Mouse (Mus musculus): ENCODE results near the gene Zfp512b.

Zfp512b gene

GRCm38 (mm10) chr2:181572921-181573920, 19.4 kb downstream of the Zfp512b start:
- no peak for DNase-seq (ENCODE audit: low read depth, low spot score)

GRCm38 (mm10) chr2:181571941-181572670, 20.5 kb downstream of the Zfp512b start:
- no peak for DNase-seq (ENCODE audit: low read depth, low spot score)

- no peak for DNase-seq (ENCODE audit: low read depth, low spot score)
These were observed 21.5 kb downstream of the Zfp512b start for GRCm38 (mm10) chr2:181570921-181571595.

- DNase-seq (ENCODE audit: low read depth, low spot score) = no peak
These were observed 22.2 kb downstream of the Zfp512b start for GRCm38 (mm10) chr2:181570375-181570774.

- no peak for DNase-seq (ENCODE audit: low read depth, low spot score)
These were observed 22.7 kb downstream of the Zfp512b start for GRCm38 (mm10) chr2:181569856-181570255.

DNA sequence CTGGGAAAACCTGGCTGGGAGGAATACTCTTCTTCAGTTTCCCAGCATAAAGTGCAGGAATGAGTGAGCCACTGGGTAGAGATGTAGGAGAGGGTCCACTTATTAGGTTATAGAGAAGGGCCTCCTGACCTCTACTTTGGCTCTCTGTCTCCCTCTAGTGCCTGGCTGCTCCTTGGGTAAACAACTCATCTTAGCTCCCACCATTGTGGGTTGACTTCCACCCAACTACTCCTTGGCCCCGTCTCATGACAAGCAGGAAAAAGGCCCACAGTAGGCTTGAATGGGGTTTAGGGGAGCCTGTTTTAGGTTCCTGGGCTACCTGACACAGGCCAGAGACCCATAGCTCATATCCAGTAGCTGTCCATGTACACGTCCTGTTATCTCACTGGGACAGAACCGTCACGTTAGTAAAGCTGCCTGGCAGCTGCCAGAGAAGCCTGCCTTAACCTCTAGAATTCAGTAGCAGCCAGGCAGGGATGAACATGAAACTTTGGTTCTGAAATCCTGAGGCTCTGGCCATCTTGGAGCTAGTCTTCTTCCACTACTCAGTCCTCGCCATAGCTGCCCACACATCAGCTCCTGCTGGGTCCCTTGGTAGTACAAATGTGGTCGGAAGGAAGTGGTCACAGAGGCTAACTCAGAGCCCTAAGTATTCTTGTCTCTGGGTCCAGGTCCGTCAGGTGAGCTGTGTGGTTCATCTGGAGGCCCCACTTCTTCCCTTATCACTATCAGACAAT, 24.2 kb downstream of the Zfp512b start:
- peak; percentile 59 for DNase-seq (ENCODE audit: low read depth, low spot score)

- DNase-seq (ENCODE audit: low read depth, low spot score) = no peak
These were observed 25.3 kb downstream of the Zfp512b start for GRCm38 (mm10) chr2:181567338-181567737.

DNA sequence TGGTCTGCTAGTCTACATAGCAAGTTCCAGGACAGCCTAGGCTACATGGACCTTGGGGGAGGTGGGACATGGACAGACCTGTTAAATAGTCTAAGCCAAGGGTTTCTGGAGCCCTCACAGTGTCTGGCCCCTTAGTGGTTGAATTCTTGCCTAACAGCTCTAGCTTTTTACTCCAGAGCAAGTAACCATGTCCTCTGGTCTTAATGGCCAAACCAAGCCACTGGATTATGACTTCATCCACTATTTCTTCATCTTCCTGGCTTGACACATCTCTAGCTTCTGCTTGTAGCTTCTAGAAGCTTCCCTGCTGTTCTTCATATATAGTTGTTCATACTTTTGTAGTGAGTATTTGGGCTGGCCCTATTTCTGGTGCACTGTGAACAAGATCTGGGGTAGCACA, 38.8 kb downstream of the Zfp512b start:
- DNase-seq (ENCODE audit: low read depth, low spot score) = no peak

GRCm38 (mm10) chr2:181550233-181550632, 42.4 kb downstream of the Zfp512b start:
- DNase-seq (ENCODE audit: low read depth, low spot score) = no peak

DNA sequence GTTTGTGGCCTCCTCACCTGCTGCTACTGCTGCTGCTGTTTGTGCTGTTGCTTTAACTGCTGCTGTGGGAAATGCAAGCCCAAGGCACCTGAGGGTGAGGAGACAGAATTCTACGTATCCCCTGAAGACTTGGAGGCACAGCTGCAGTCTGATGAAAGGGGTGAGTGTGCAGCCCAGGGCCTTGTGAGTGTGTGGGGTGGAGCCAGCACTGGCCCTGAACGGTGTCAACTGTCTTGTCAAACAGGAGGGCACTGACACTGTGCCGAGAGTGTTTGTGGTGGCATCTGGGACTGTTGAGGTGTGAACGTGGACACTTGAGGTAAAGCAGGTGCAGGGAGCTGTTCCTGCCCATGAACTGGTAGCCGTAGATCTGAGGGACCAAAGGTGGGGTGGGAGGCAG, 43.9 kb downstream of the Zfp512b start:
- no peak for DNase-seq (ENCODE audit: low read depth, low spot score)

DNA sequence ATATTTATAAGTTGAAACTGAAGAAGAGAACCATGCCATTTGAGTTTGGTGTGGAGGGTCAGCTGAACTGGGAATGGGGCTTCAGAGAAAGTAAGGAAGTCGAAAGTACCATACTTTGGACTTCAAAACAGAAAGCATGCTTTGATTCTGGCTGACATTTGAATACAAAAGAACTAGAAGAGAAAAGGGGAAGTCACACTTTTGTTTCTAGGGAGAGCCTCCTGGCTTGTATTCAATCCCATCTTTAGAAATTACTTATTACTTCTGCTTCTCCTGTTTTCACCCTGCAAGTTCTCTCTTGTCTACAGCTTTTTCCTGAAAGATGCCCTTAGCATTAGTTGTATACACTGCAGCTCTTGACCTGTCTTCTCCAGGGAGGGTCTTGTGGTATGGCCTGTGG, 44.4 kb downstream of the Zfp512b start:
- DNase-seq (ENCODE audit: low read depth, low spot score) = no peak

GRCm38 (mm10) chr2:181546142-181546541, 46.5 kb downstream of the Zfp512b start:
- DNase-seq (ENCODE audit: low read depth, low spot score) = no peak

- DNase-seq (ENCODE audit: low read depth, low spot score) = no peak
These were observed 50.7 kb downstream of the Zfp512b start for GRCm38 (mm10) chr2:181541761-181542380.

- DNase-seq (ENCODE audit: low read depth, low spot score) = no peak
These were observed 55.1 kb downstream of the Zfp512b start for GRCm38 (mm10) chr2:181537444-181538047.

DNA sequence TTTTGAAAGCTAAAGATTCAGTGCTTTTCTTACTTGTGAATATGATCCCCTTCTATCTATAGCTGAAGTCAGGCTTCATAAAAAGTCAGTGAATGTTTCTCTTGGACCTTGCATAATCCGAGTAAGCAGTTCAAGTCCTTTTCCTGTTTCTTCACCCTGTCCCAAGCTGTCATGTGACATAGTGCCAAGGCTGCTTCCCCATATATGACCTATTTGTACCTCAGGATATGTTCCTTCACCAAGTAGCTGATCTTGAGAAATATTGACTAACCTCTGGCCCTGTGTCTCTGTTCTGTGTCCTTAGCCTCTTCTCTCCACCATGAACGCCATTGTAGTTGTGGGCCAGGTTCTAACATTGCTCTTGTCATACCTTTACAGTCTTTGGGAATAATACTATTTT, 56.2 kb downstream of the Zfp512b start:
- DNase-seq (ENCODE audit: low read depth, low spot score) = no peak

- DNase-seq (ENCODE audit: low read depth, low spot score) = no peak
These were observed 60.0 kb downstream of the Zfp512b start for GRCm38 (mm10) chr2:181532589-181532988.
